Mouse (Mus musculus): ENCODE data around the gene Flrt1. TPM values are rescaled to one million over a fixed set of nuclear protein-coding genes. Genes with fewer than 3 reads are reported as not detected.

The Flrt1 gene
- 7.0 and 9.9 TPM in 2 replicates for polyA plus RNA-seq (2016; fragmentation: Nextera tagmentation; extraction: Ambion mirVana)

DNA sequence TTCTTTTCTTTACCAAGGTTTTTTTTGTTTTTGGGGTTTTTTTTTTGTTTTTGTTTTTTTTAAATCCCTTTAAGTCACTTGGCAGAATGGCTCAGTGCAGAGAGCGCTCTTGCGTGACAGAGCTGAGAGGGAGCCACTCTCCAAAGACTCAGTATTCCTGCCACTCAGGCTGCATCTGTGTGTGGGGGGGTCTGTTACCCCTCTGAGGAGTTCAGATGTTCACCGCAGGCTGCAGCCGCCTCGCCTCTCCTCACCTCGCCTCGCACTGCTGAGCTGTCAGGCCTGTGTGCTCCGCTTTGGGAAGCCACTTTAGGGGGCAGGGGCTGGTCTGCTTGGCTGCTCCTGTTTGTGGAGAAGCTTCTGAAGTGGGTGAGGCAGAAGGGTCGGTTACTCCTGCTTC is at the start of gene Flrt1:
Gene Flrt1, minus strand, starts transcription at position 186 of the 400 bp plus-strand sequence.
- Histone ChIP-seq H3K4me2 (replicated peaks) (peak within 1 kb of the TSS; percentile 27; the same call in 1 of the 2 replicates), H3K27ac (no peak within 1 kb of the TSS), H3K4me3 (no peak within 1 kb of the TSS), H3K4me1 (peaks cover 51% of the 10 kb centered on the region), H3K27me3 (replicated peaks) (peaks cover 52% of the 10 kb centered on the region), H3K9ac (no peak within 1 kb of the TSS), H3K36me3 (no peaks in the 10 kb centered on the region), H3K9me3 (no peaks in the 10 kb centered on the region)
- 48% methylated on average over 9 of the region's 9 CpGs for WGBS
- ATAC-seq (ENCODE audit: low FRiP score, low read depth): no peak

DNA sequence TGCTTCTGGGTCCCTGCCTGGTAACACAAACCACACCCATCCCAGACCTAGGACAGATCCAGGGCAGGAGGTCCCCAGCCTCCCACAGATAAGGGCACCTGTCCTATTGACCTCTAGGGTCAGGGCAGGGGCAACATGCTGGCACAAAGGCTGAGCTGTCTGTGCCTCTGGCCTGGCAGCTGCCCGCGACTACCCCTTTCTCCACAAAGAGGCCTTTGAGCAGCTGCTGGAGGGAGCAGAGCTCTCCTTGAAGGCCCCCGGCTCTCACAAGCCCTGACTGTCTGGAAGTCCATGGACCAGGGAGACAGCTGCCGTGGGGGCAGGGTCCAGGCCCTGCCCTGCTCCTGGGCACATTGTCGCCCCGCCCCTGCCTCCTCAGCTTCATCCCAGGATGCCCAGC is 49.7 kb upstream of the Flrt1 start:
- H3K9me3 ChIP-seq: no peaks in the 10 kb centered on the region
- H3K36me3 ChIP-seq: no peaks in the 10 kb centered on the region
- peaks cover 65% of the 10 kb centered on the region for H3K4me1 ChIP-seq
- H3K27ac ChIP-seq: peak overlapping the region; percentile 50
- ATAC-seq (ENCODE audit: low FRiP score, low read depth): peak; percentile 28; the same call in 1 of the 2 replicates
- no peak overlapping the region for H3K4me3 ChIP-seq
- H3K27me3 ChIP-seq (replicated peaks): peaks cover 41% of the 10 kb centered on the region
- no peak overlapping the region for H3K9ac ChIP-seq
- 53% methylated on average over 6 of the region's 6 CpGs for WGBS
- H3K4me2 ChIP-seq (replicated peaks): peak overlapping the region; percentile 22

DNA sequence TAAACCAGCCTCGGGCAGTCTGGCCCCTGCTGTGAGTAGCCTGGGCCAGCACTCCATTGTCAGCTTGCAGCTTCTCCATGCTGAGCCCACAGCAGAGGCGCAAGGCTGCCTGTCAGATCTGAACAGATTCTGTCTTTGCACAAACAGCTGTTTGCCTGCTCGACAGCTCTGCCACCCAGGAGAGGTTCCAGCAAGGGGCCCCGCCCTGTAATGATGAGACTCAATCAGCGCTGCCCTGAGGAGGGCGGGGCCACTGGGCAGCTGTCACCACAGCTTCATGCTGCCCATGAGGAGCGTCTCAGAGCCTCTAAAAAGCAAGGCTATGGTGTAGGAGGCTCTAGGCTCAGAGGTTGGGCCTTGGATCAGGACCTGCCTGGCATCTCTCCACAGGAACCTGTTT is 47.7 kb upstream of the Flrt1 start:
- no peaks in the 10 kb centered on the region for H3K36me3 ChIP-seq
- WGBS: 22% methylated on average over 7 of the region's 7 CpGs

DNA sequence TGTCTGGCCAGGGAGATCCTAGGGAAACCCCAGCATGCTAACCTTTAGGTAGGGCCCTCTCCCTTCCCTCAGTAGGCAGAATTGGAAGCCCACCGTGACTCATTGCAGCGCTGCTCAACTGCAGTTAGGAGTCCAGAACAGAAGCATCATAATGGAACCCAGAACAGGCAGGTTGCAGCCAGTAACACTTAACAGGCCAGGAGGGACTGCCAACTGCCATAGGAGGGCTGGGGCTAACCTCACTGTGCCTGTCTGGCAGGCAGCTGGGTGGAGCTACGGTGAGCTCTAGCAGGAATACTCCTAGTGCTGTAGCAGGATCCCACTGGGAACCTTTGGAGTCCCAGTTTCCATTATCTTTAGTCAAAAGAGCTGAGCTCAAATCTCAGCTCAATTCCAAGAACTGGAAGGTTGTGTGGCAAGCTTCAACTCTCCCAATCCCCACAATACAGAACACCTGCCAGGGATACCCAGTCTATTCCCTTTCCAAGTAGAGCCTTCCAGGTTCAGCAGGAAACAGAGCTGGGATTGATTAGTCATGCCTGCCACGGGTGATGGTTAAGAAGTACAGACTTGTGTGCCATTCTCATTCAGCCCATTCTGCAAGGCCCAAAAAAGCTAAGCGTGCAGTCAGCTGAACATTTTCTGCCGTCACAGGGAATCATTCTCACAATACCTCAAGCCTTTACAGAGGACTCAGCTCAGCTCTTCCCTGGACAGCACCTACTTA is 46.6 kb upstream of the Flrt1 start:
- Histone ChIP-seq H3K27me3 (replicated peaks) (peaks cover 27% of the 10 kb centered on the region), H3K36me3 (no peaks in the 10 kb centered on the region), H3K27ac (no peak overlapping the region), H3K9ac (no peak overlapping the region), H3K4me2 (replicated peaks) (no peak overlapping the region), H3K4me1 (peaks cover 79% of the 10 kb centered on the region), H3K9me3 (no peaks in the 10 kb centered on the region), H3K4me3 (no peak overlapping the region)
- WGBS: 78% methylated on average over 6 of the region's 6 CpGs
- ATAC-seq (ENCODE audit: low FRiP score, low read depth): no peak

More for the DNA sequence above, 47.7 kb upstream of the Flrt1 start:
- Histone ChIP-seq H3K9me3 (no peaks in the 10 kb centered on the region), H3K27me3 (replicated peaks) (peaks cover 26% of the 10 kb centered on the region), H3K4me2 (replicated peaks) (no peak overlapping the region), H3K9ac (peak overlapping the region; percentile 33; the same call in 1 of the 2 replicates), H3K4me1 (peaks cover 80% of the 10 kb centered on the region), H3K27ac (peak overlapping the region; percentile 59), H3K4me3 (no peak overlapping the region)
- ATAC-seq (ENCODE audit: low FRiP score, low read depth): no peak

DNA sequence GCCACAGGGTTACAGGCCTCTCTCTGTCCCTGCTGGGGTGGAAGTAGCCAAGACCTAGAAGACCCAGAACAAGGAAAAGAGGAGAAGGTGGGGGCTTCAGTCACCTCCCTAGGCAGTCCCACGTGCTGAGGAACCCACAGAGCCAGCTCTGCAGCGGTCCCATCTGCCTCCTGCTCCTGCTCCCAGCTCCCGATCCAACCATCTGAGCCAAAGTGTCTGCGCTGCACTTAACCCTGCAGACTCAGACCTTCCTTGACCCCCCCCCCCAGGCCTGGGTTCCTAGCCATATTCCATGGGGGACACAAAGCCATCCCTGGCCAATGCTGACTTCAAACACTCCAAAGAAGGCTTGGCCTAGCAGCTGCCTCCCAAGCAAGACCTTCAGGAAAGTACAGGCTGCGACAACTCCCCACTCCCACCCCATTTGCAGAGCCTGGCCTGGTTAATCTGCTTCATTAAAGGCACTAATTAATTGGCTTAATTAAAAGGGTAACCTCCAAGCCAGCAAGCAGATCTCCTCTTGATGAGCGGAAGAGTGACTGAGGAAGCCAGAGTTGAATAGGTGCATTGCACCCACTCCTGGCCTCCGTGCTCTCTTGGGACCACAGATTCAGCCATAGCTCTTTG is 45.9 kb upstream of the Flrt1 start:
- no peak overlapping the region for H3K27ac ChIP-seq
- no peaks in the 10 kb centered on the region for H3K9me3 ChIP-seq
- H3K9ac ChIP-seq: no peak overlapping the region
- peaks cover 74% of the 10 kb centered on the region for H3K4me1 ChIP-seq
- H3K4me3 ChIP-seq: no peak overlapping the region
- 81% methylated on average over 7 of the region's 7 CpGs for WGBS
- peaks cover 28% of the 10 kb centered on the region for H3K27me3 ChIP-seq (replicated peaks)
- no peak overlapping the region for H3K4me2 ChIP-seq (replicated peaks)
- H3K36me3 ChIP-seq: no peaks in the 10 kb centered on the region
- no peak for ATAC-seq (ENCODE audit: low FRiP score, low read depth)

DNA sequence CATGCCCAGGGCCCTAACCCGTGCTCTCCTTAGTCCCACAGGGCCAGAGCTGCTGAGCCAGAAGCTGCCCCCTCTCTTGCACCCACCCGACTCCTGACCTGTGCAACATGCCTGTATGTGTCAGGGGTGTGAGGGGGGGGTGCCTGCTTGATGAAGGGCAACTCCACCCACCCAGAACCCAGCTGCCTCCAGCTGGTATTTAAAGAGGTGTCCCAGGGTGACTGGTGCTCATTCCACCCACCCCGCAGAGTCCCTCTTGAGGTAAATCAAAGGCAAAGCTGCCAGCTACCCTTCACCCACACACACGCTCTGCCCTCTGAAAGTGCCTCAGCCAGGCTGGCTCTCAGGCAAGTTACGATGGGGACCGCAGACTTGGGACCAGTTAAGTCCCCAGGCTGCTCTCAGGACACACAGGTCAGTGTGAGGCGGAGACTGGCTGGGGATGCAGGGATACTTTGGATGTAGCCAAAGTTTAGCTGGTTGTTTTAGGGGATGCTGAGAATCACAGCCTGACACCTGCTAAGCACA is 43.7 kb upstream of the Flrt1 start:
- Histone ChIP-seq H3K9me3 (no peaks in the 10 kb centered on the region), H3K27ac (no peak overlapping the region), H3K4me2 (replicated peaks) (no peak overlapping the region; the same call in 1 of the 2 replicates), H3K27me3 (replicated peaks) (peaks cover 37% of the 10 kb centered on the region), H3K36me3 (no peaks in the 10 kb centered on the region), H3K4me1 (peaks cover 67% of the 10 kb centered on the region), H3K9ac (0 out of 2 replicates have a peak overlapping the region, but pooled peaks have one; percentile 5), H3K4me3 (no peak overlapping the region)
- WGBS: 64% methylated on average over 7 of the region's 7 CpGs
- no peak for ATAC-seq (ENCODE audit: low FRiP score, low read depth)

DNA sequence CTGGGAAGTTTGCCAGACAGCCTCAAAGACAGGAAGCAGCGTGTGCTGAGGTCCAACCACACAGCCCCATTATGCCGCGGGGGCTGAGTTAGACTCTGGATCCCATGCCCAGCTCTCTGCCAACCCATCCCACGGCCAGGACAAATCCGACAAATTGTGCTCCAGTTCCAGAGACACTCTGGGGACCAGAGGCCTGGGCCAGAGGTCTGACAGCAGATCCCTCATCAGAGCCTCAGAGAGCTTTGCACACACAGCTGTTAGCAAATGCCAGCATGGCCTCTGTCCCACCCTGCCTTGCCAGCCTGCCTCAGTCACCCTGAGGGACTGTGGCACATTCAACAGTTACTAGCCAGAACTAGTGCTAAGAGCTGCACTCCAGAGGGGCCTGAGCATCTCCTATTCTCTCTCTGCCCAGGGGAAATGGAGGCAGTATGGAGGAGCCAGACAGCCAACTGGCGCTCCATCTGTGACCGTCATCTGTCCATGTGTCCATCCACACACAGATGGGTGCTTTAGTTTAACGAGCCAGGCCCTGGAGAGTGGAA is 43.1 kb upstream of the Flrt1 start:
- peak overlapping the region; percentile 3; the same call in 1 of the 2 replicates for H3K4me2 ChIP-seq (replicated peaks)
- H3K36me3 ChIP-seq: no peaks in the 10 kb centered on the region
- H3K27ac ChIP-seq: no peak overlapping the region
- no peak overlapping the region for H3K4me3 ChIP-seq
- H3K4me1 ChIP-seq: peaks cover 70% of the 10 kb centered on the region
- peaks cover 32% of the 10 kb centered on the region for H3K27me3 ChIP-seq (replicated peaks)
- ATAC-seq (ENCODE audit: low FRiP score, low read depth): no peak
- 66% methylated on average over 8 of the region's 8 CpGs for WGBS
- no peak overlapping the region for H3K9ac ChIP-seq
- H3K9me3 ChIP-seq: no peaks in the 10 kb centered on the region

DNA sequence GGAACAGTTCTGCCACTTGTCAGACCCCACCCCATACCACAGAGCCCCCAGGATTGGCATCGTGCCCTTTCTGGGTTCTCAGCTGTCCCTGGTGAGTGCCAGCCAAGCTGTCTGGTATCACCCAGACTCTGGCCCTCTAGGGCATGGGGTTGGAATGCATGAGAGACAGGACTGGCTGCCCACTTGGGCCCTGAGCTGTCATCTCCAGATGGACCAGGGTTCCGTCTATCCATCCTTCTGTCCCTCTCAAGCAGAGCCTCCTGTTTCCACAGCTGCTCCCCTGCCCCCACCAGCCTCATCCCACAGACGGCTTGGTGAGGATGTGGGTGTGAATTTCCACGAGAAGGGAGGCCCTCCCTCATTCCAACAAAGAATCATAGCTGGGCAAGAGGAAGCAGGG is 42.6 kb upstream of the Flrt1 start:
- peaks cover 70% of the 10 kb centered on the region for H3K4me1 ChIP-seq
- no peak overlapping the region for H3K9ac ChIP-seq
- no peaks in the 10 kb centered on the region for H3K36me3 ChIP-seq
- no peak overlapping the region for H3K4me3 ChIP-seq
- ATAC-seq (ENCODE audit: low FRiP score, low read depth): no peak
- WGBS: 46% methylated on average over 4 of the region's 4 CpGs
- no peak overlapping the region for H3K27ac ChIP-seq
- no peaks in the 10 kb centered on the region for H3K9me3 ChIP-seq
- H3K27me3 ChIP-seq (replicated peaks): peaks cover 32% of the 10 kb centered on the region
- H3K4me2 ChIP-seq (replicated peaks): peak overlapping the region; percentile 3; the same call in 1 of the 2 replicates

DNA sequence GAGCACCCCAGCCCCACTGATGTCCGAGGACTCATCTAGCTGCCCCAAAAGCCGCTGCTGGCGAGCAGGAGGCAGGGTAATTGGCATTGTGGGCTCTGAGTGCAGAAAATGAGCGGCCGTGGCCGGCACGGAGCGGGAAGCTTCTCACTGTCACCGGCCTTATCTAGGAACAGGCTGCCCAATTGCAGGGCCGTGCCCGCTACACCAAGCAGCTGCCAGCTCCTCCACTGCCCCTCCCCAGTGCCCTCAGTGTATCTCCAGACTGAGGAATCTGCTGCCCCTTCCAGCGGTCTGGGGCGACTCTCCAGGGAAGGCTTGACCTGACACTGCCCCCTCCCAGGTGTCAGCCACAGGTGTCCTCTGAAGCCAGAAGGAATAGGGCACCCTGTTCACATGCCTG is 40.8 kb upstream of the Flrt1 start:
- no peak overlapping the region for H3K27ac ChIP-seq

DNA sequence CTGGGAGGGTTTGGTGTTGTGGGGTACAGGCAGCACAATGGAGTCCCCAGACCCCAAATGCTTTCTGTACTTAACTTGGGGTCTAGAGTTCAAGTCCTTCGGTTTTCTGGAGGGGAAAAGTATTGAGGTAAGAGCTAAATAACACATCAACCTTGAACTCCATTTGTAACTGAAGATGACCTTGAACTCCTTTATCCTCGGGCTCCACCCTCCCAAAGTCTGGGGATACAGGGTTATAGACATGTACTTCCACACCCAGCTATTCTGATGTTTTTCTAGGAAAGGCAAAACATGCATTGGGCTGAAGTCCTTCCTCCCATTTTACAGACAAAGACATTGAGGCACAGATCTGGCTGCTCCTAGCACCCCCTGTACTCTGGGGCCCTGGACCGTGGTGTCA is 38.9 kb upstream of the Flrt1 start:
- Histone ChIP-seq H3K9ac (no peak overlapping the region), H3K4me2 (replicated peaks) (peak overlapping the region; percentile 62), H3K9me3 (no peaks in the 10 kb centered on the region), H3K4me1 (peaks cover 78% of the 10 kb centered on the region), H3K27me3 (replicated peaks) (peaks cover 33% of the 10 kb centered on the region), H3K36me3 (no peaks in the 10 kb centered on the region), H3K27ac (no peak overlapping the region), H3K4me3 (no peak overlapping the region)
- ATAC-seq (ENCODE audit: low FRiP score, low read depth): no peak
- WGBS: 75% methylated on average over 3 of the region's 3 CpGs

More for the DNA sequence above, 40.8 kb upstream of the Flrt1 start:
- peaks cover 77% of the 10 kb centered on the region for H3K4me1 ChIP-seq
- no peak overlapping the region for H3K4me2 ChIP-seq (replicated peaks)
- 69% methylated on average over 13 of the region's 13 CpGs for WGBS
- H3K9me3 ChIP-seq: no peaks in the 10 kb centered on the region
- H3K4me3 ChIP-seq: no peak overlapping the region
- peaks cover 36% of the 10 kb centered on the region for H3K27me3 ChIP-seq (replicated peaks)
- no peaks in the 10 kb centered on the region for H3K36me3 ChIP-seq
- ATAC-seq (ENCODE audit: low FRiP score, low read depth): no peak
- H3K9ac ChIP-seq: no peak overlapping the region

DNA sequence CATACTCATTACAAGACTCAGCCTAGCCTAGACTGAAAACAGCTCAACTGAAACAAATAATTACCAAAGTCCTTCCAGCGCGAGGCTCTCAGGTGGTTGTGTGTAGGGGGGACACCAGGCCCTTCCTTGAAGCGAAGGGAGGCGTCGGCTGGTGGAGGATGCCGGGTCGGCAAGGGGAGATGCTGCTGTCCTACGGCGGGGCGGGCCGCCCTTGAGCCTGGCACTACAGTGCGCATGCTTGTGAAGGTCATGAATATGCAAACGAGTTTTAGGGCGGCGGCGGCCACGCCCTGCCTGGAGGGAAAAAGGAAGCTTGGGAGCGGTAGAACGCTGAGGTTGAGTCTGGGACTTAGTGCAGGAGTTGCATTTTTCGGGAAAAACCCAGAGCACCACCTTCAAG is 38.3 kb upstream of the Flrt1 start:
- H3K4me2 ChIP-seq (replicated peaks): peak overlapping the region; percentile 62
- peaks cover 37% of the 10 kb centered on the region for H3K27me3 ChIP-seq (replicated peaks)
- no peaks in the 10 kb centered on the region for H3K9me3 ChIP-seq
- no peak overlapping the region for H3K27ac ChIP-seq
- peak; percentile 27; the same call in 1 of the 2 replicates for ATAC-seq (ENCODE audit: low FRiP score, low read depth)
- H3K4me1 ChIP-seq: peaks cover 78% of the 10 kb centered on the region
- WGBS: under 1% methylated on average over 20 of the region's 20 CpGs
- H3K9ac ChIP-seq: peak overlapping the region; percentile 40; the same call in 1 of the 2 replicates
- H3K4me3 ChIP-seq: peak overlapping the region; percentile 23; the same call in 1 of the 2 replicates
- no peaks in the 10 kb centered on the region for H3K36me3 ChIP-seq

Measured in neural tube, embryonic 12.5 days (tissue).